Mouse (Mus musculus): Measurements from ENCODE around the gene Met. TPM values are rescaled to one million over a fixed set of nuclear protein-coding genes. Genes with fewer than 3 reads are reported as not detected.

The Met gene
- polyA plus RNA-seq, 1 experiment, result 14.7 TPM

- no peak overlapping the region for H3K4me3 ChIP-seq (ENCODE audit: insufficient read depth, low read length)
- TF ChIP-seq CTCF (IDR thresholded peaks at IDR 0.05; ENCODE audit: borderline replicate concordance, insufficient read depth, low read length) (no peak), POLR2A (IDR thresholded peaks at IDR 0.05; ENCODE audit: low read depth, low read length) (no peak)
These were observed 43.2 kb downstream of the Met start for GRCm38 (mm10) chr6:17506831-17507230.

DNA sequence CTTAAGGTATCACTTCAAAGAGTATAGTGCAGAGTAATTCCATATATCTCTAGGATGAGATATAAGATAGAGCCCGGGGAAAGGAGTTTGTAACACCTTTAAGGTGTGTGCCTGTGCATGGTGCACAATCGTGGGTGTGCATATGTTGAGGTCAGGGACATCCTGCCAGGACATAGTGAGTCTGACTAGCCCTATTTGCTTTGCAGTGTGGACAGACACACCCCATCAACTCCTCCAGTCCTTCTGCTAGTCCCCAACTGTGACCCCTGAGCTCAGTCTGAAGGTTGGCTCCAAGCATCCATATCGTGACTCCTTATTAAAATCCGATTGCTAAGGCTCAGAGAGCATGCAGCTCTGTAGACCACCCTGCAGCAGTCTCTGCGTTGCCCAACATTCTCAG is 44.6 kb downstream of the Met start:
- H3K4me1 ChIP-seq (ENCODE audit: control insufficient read depth, insufficient read depth, low read length), result peaks cover 7% of the 10 kb centered on the region
- H3K4me3 ChIP-seq (ENCODE audit: insufficient read depth, low read length), result no peak overlapping the region
- no peak for TF ChIP-seq CTCF (IDR thresholded peaks at IDR 0.05; ENCODE audit: borderline replicate concordance, insufficient read depth, low read length)
- no peak for TF ChIP-seq POLR2A (IDR thresholded peaks at IDR 0.05; ENCODE audit: low read depth, low read length)
- no peak overlapping the region for H3K27ac ChIP-seq (ENCODE audit: insufficient read depth, low read length)

More at GRCm38 (mm10) chr6:17506831-17507230, 43.2 kb downstream of the Met start:
- H3K4me1 ChIP-seq (ENCODE audit: control insufficient read depth, insufficient read depth, low read length), result peaks cover 9% of the 10 kb centered on the region
- H3K27ac ChIP-seq (ENCODE audit: insufficient read depth, low read length), result no peak overlapping the region

- TF ChIP-seq CTCF (IDR thresholded peaks at IDR 0.05; ENCODE audit: borderline replicate concordance, insufficient read depth, low read length) (no peak), POLR2A (IDR thresholded peaks at IDR 0.05; ENCODE audit: low read depth, low read length) (no peak)
- Histone ChIP-seq H3K4me1 (ENCODE audit: control insufficient read depth, insufficient read depth, low read length) (peaks cover 7% of the 10 kb centered on the region), H3K27ac (ENCODE audit: insufficient read depth, low read length) (no peak overlapping the region), H3K4me3 (ENCODE audit: insufficient read depth, low read length) (no peak overlapping the region)
These were observed 45.2 kb downstream of the Met start for GRCm38 (mm10) chr6:17508604-17509372.

DNA sequence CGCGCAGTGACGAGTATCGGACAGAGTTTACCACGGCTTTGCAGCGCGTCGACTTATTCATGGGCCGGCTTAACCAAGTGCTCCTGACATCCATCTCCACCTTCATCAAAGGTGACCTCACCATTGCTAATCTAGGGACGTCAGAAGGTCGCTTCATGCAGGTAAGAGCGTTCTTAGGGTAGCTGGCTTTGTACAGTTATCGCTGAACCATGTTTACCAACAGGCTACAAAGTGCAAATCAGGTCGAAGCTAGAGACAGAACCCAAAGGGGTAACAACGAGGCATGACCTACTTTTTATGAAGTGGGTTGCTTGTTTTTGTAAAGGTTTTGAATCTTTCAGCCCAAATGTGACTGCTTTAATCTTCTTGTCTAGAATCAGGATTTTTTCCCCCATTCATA is 49.8 kb downstream of the Met start:
- Histone ChIP-seq H3K4me1 (ENCODE audit: control insufficient read depth, insufficient read depth, low read length) (no peaks in the 10 kb centered on the region), H3K4me3 (ENCODE audit: insufficient read depth, low read length) (no peak overlapping the region), H3K27ac (ENCODE audit: insufficient read depth, low read length) (no peak overlapping the region)
- TF ChIP-seq CTCF (IDR thresholded peaks at IDR 0.05; ENCODE audit: borderline replicate concordance, insufficient read depth, low read length) (no peak), POLR2A (IDR thresholded peaks at IDR 0.05; ENCODE audit: low read depth, low read length) (no peak)

DNA sequence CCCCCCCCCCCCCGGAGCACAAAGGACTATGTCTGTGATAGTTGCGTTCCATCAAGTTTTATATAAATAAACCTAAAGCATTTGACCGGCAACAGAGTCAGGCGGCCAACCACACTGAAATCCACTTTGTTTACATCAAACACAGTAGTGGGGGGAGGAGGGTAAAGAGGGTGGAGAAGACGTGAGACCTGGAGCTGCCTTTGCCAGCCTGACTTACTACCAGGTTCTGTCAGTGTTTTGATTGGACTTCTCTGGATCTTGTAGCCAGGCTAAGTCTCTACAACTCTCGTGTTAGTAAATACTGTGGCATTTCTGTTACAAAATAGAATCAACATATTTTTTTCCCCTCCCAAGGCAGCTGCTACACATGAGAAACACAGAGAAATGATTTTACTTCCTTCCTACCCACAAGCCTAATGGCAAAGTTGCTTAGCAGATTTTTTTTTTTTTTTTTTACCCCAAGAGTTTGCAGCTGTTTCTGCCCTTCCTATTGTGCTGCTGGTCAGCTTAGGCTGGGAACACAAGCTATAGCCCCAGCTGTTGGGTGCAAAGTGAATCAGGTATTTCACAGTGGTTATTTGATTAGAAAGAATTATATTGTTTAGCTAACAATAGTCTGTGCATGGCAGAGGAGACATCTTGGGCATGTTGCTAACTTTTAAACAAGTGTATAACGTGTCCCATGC is 52.3 kb downstream of the Met start:
- no peak overlapping the region for H3K27ac ChIP-seq (ENCODE audit: insufficient read depth, low read length)
- TF ChIP-seq POLR2A (IDR thresholded peaks at IDR 0.05; ENCODE audit: low read depth, low read length) (no peak), CTCF (IDR thresholded peaks at IDR 0.05; ENCODE audit: borderline replicate concordance, insufficient read depth, low read length) (no peak)
- H3K4me1 ChIP-seq (ENCODE audit: control insufficient read depth, insufficient read depth, low read length), result no peaks in the 10 kb centered on the region
- no peak overlapping the region for H3K4me3 ChIP-seq (ENCODE audit: insufficient read depth, low read length)

DNA sequence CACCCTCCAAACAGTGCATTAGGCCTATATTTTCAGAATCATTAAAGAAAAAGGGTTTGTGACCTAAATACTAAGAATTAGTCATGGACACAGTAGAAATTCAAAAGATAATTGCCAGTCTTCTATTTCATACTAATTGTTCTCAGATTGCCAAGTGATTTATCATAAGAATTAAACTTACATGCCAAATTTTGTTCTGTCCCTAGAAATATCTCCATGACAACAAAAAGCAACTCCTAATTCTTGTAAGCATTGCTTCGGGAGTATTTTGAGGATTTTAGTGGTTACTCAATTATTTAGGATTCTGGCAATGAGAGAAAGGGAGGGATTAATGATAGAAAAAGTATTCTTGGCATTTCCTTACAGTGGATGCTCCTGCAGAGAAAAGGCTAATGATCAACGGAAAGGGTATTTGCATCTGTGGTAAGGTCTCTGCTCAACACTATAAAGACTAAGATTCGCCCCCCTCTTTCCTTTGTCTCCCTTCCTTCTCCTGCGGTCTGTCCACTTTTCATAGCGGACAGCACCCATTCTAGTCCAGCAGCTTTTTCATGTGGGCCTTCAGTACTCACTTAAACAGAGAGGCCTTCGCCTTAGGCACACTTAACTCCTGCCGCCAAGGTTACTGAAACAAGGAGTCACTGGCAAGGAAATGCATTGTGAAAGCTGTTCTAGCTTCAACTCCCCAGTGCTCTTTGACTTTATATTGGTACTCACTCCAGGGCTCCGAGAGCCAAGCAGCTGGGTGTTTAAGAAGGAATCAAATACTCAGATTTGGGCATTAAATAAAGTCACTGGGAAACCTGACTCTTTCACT is 58.5 kb downstream of the Met start:
- TF ChIP-seq CTCF (IDR thresholded peaks at IDR 0.05; ENCODE audit: borderline replicate concordance, insufficient read depth, low read length), result no peak
- no peak for TF ChIP-seq POLR2A (IDR thresholded peaks at IDR 0.05; ENCODE audit: low read depth, low read length)
- Histone ChIP-seq H3K4me3 (ENCODE audit: insufficient read depth, low read length) (no peak overlapping the region), H3K27ac (ENCODE audit: insufficient read depth, low read length) (peak overlapping the region; percentile 87), H3K4me1 (ENCODE audit: control insufficient read depth, insufficient read depth, low read length) (peaks cover 6% of the 10 kb centered on the region)

DNA sequence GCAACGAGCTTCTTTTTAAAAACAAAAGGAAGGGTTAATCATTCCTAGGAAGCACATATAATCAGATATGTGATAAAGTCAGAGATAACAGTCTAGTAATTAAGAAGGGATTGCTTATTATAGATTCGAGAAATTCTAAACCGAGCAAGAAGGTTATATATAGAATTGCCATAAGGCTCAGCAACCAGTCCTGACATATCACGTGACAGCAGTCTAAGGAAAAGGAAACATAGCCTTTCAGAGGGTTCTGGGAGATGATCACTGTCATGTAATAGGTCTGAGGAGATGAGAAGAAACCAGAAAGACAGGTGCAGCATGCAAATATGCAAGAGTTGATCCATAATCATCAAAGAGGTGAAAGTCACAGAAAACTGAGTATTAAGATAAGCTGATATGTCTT is 59.3 kb downstream of the Met start:
- TF ChIP-seq CTCF (IDR thresholded peaks at IDR 0.05; ENCODE audit: borderline replicate concordance, insufficient read depth, low read length) (no peak), POLR2A (IDR thresholded peaks at IDR 0.05; ENCODE audit: low read depth, low read length) (no peak)

DNA sequence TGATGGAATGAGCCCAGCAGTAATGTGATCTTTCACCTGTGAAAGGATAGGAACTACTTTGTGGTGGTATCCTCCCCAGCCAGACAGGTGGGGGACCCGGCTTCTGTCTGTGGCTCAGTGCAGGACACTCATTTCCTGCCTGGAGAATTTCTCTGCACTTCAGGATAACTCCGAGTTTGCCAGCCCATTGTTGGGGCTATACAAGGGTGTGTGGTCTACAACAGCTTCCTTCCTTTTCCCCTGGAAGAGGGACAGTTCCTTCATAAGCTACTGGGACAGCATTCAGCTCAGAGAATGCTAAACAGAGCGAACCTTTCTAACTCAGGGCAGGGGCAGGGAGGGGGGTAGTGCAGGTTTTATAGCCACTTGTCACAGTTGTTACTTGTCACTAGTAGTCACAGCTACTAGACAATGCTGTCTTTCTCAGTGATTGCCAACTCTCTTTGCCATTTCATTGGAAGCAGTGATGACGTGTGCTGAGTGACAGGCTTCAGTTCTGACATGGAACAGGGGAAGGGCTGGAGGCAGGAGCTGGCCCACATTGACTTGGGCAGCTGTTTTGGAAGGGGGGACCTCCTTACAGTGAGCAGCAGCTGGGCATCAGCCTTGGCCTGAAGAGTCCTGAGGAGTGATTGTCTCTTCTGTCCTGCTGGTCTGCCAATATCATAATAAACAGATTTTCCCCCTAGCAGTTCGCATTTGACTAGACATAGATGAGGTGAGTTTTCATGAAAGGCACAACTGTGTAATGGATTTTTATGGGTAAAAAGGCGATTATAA is 66.1 kb downstream of the Met start:
- Histone ChIP-seq H3K4me3 (ENCODE audit: insufficient read depth, low read length) (no peak overlapping the region), H3K4me1 (ENCODE audit: control insufficient read depth, insufficient read depth, low read length) (no peaks in the 10 kb centered on the region), H3K27ac (ENCODE audit: insufficient read depth, low read length) (no peak overlapping the region)
- no peak for TF ChIP-seq POLR2A (IDR thresholded peaks at IDR 0.05; ENCODE audit: low read depth, low read length)
- no peak for TF ChIP-seq CTCF (IDR thresholded peaks at IDR 0.05; ENCODE audit: borderline replicate concordance, insufficient read depth, low read length)

More for the DNA sequence above, 59.3 kb downstream of the Met start:
- H3K4me1 ChIP-seq (ENCODE audit: control insufficient read depth, insufficient read depth, low read length), result peaks cover 6% of the 10 kb centered on the region
- no peak overlapping the region for H3K4me3 ChIP-seq (ENCODE audit: insufficient read depth, low read length)
- peak overlapping the region; percentile 87 for H3K27ac ChIP-seq (ENCODE audit: insufficient read depth, low read length)

DNA sequence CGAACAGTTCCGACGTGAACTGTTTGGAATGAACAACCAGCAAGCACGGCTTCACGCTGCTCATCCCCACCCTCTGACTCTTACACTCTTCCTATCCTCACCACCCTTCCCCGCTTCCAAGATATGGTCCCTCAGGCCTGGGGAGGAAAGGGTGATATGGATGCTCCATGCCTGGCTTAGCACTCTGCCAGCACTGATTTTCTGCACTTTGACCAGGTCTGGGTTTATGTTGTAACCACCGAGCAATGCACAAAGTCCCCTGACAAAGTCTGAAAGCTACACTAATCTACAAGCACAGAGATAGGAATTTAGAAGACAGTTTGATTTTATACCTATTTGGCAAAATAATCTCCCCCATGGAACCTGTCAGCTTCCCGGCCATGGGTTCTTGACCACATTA is 78.0 kb downstream of the Met start:
- Histone ChIP-seq H3K4me3 (ENCODE audit: insufficient read depth, low read length) (no peak overlapping the region), H3K4me1 (ENCODE audit: control insufficient read depth, insufficient read depth, low read length) (peaks cover 3% of the 10 kb centered on the region; the same call in 1 of the 2 replicates), H3K27ac (ENCODE audit: insufficient read depth, low read length) (no peak overlapping the region)
- no peak for TF ChIP-seq POLR2A (IDR thresholded peaks at IDR 0.05; ENCODE audit: low read depth, low read length)
- no peak for TF ChIP-seq CTCF (IDR thresholded peaks at IDR 0.05; ENCODE audit: borderline replicate concordance, insufficient read depth, low read length)
